Mouse (Mus musculus) ES-Bruce4 (cell line): ENCODE data around the gene Esyt1. TPM values are rescaled to one million over a fixed set of nuclear protein-coding genes. Genes with fewer than 3 reads are reported as not detected.
"Not testable (repeated sequence)": the region's sequence is repeated elsewhere in the genome, so short reads cannot be mapped to it uniquely, and the experiment has no call there.

Experiments used
- H3K27ac ChIP-seq: 2 replicates; pipeline ENCODE4 v1.5.1; 2012; ENCODE audit warnings: low read length, inconsistent platforms; ENCODE audit not compliant: insufficient read depth
- H3K27me3 ChIP-seq: 2 replicates; pipeline ENCODE4 v1.6.1; 2012; ENCODE audit warnings: mild to moderate bottlenecking, low read length, inconsistent platforms; ENCODE audit not compliant: control insufficient read depth, poor library complexity, insufficient read depth, severe bottlenecking
- H3K36me3 ChIP-seq: 2 replicates; pipeline ENCODE4 v1.6.1; 2012; ENCODE audit warnings: inconsistent platforms, mild to moderate bottlenecking, low read length, moderate library complexity; ENCODE audit not compliant: control insufficient read depth, poor library complexity, insufficient read depth, severe bottlenecking
- H3K4me1 ChIP-seq: one replicate; pipeline ENCODE4 v1.8.1; 2011; ENCODE audit warnings: low read length; ENCODE audit not compliant: control insufficient read depth, insufficient read depth
- H3K4me3 ChIP-seq: 2 replicates; pipeline ENCODE4 v1.5.1; 2011; ENCODE audit warnings: low read depth, mild to moderate bottlenecking, low read length
- H3K9ac ChIP-seq: 2 replicates; pipeline ENCODE4 v1.6.1; 2012; ENCODE audit warnings: low read depth, mild to moderate bottlenecking, inconsistent platforms; ENCODE audit not compliant: poor library complexity, severe bottlenecking
- H3K9me3 ChIP-seq: replicated peaks from 2 replicates; pipeline ENCODE4 v1.6.1; 2012; ENCODE audit warnings: mild to moderate bottlenecking, low read length, inconsistent platforms; ENCODE audit not compliant: control insufficient read depth, poor library complexity, insufficient read depth, severe bottlenecking
- CTCF ChIP-seq: IDR thresholded peaks from one replicate; pipeline ENCODE4 v1.8.1; 2011; ENCODE audit warnings: low read depth, low read length
- EP300 ChIP-seq: IDR thresholded peaks from 2 replicates; pipeline ENCODE4 v1.6.1; 2011; ENCODE audit warnings: low read depth, low read length; ENCODE audit not compliant: insufficient read depth
- POLR2A ChIP-seq: IDR thresholded peaks from one replicate; pipeline ENCODE4 v1.8.1; 2011; ENCODE audit warnings: low read length; ENCODE audit not compliant: insufficient read depth
- polyA plus RNA-seq: library from polyadenylated mRNA; stranded (reverse); fragments of >200 nt; gene quantifications from 2 replicates; pipeline ENCODE4 v1.2.4, GENCODE M21; 2011; ENCODE audit warnings: low read depth; ENCODE audit not compliant: missing spikeins, insufficient read depth, insufficient read length

Gene Esyt1
- polyA plus RNA-seq, 1 experiment: 20.1 TPM

DNA sequence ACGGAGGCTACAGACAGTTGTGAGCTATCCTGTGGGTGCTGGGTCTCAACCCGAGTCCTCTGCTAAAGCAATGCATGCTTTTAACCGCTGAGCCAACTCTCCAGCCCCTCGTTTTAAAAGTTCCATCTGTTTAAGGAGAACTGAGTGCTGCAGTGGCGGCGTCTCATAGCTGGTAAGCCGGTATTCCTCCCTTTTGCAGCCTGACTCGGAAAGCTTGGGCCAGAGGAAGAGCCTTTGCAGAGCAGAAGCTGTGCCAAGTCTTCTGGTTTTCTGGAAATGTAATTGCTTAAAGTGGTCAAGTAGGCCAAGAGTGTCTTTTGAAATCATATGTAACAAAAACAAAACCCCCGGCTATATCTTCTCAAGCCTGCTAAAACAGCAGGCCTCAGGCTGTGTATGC, 17.4 kb downstream of the Esyt1 start:
- Histone ChIP-seq H3K36me3 (peaks cover 6% of the 10 kb centered on the region), H3K9me3 (no peaks in the 10 kb centered on the region), H3K9ac (no peak overlapping the region), H3K4me1 (no peaks in the 10 kb centered on the region), H3K4me3 (no peak overlapping the region), H3K27ac (no peak overlapping the region), H3K27me3 (no peaks in the 10 kb centered on the region)
- TF ChIP-seq CTCF (no peak), POLR2A (no peak), EP300 (no peak)

GRCm38 (mm10) chr10:128505974-128506373, 19.7 kb downstream of the Esyt1 start:
- H3K9ac ChIP-seq: no peak overlapping the region

DNA sequence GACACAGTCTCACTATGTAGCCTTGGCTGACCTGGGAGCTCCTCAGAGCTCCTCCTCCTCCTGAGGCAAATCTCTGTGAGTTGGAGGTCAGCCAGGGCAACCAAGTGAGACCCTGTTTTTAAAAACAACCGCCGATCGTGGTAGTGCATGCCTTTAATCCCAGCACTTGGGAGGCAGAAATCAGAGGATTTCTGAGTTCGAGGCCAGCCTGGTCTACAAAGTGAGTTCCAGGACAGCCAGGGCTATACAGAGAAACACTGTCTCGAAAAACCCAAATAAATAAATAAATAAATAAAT, 20.4 kb downstream of the Esyt1 start:
- not testable (repeated sequence) for H3K4me3 ChIP-seq, H3K9ac ChIP-seq, H3K36me3 ChIP-seq, H3K4me1 ChIP-seq, H3K27me3 ChIP-seq, H3K9me3 ChIP-seq, H3K27ac ChIP-seq

More at GRCm38 (mm10) chr10:128505974-128506373, 19.7 kb downstream of the Esyt1 start:
- no peak overlapping the region for H3K27ac ChIP-seq
- H3K4me1 ChIP-seq: no peaks in the 10 kb centered on the region
- TF ChIP-seq EP300 (no peak), POLR2A (no peak), CTCF (peak; percentile 48)
- no peak overlapping the region for H3K4me3 ChIP-seq
- H3K36me3 ChIP-seq: peaks cover 3% of the 10 kb centered on the region; the same call in 1 of the 2 replicates
- H3K9me3 ChIP-seq: no peaks in the 10 kb centered on the region
- H3K27me3 ChIP-seq: no peaks in the 10 kb centered on the region

DNA sequence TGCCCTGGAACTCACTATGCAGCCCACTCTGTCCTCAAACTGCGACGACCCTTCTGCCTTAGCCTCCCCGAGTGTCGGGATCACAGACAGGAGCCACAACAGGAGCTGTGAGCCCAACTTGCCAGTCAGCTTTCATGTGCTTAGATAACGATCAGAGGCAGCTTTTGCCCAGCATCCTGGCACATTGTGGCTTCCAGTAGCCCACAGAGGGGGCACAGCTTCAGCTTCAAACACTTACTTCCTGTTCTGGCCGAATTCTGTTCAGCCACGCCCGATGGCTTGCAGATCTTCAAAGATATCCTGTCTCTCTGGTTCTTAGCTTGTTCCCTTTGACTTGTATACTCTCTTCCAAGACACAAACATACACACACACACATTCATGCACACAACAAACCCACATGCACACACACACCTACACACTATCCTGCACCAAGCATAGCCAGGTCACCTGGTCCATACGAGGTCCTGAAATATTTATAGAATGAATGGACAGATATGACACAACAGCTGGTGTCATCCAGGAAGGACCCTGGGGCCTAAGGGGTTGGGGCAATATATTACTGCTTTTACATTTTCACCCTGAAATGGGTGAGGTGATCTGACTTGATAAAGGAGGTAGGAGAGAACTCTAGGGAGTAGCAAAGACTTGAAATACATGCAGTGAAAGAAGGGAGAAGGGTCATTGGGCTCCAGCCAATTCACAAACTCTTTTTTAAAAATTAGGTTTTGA, 20.9 kb downstream of the Esyt1 start:
- H3K4me1 ChIP-seq: no peaks in the 10 kb centered on the region
- H3K27me3 ChIP-seq: no peaks in the 10 kb centered on the region
- TF ChIP-seq CTCF: no peak
- no peak for TF ChIP-seq POLR2A
- no peak for TF ChIP-seq EP300
- H3K36me3 ChIP-seq: no peaks in the 10 kb centered on the region
- H3K27ac ChIP-seq: no peak overlapping the region
- H3K9ac ChIP-seq: no peak overlapping the region
- no peak overlapping the region for H3K4me3 ChIP-seq
- no peaks in the 10 kb centered on the region for H3K9me3 ChIP-seq

DNA sequence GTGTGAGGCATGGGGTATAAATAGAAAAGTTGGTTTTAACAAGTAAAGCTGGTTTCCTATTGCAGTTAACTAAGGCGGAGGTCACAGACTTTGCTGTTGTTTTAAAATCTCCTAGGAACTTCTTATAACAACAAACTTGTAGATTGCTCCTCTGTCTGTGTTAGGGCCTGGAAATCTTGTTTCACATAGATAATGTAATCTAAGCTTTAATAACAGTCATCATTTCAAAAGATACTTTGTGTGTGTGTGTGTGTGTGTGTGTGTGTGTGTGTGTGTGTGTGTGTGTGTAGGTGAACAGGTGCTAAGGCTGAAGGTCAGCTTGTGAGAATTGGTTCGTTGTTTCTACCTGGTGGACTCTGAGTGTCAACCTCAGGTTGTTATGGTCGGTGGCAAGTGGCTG, 21.7 kb downstream of the Esyt1 start:
- Histone ChIP-seq H3K4me3 (no peak overlapping the region), H3K27ac (no peak overlapping the region), H3K4me1 (no peaks in the 10 kb centered on the region), H3K36me3 (no peaks in the 10 kb centered on the region), H3K27me3 (no peaks in the 10 kb centered on the region), H3K9me3 (no peaks in the 10 kb centered on the region), H3K9ac (no peak overlapping the region)
- no peak for TF ChIP-seq CTCF
- TF ChIP-seq EP300: no peak
- TF ChIP-seq POLR2A: no peak

DNA sequence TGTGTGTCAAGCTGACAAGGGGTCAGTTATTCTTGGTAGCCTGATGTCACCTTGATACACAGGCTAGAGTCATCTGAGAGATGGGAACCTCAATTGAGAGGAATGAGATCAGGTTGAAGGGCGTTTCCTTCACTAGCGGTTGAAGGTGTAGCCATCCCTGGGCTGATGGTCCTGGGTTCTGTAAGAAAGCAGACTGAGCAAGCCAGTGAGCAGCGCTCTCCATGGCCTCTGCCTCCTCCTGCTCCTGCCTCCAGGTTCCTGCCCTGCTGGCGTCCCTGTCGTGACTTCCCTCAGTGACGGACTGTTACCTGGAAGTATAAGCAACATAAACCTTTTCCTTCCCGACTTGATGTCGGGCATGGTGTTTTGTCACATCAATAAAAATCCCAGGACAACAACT, 22.1 kb downstream of the Esyt1 start:
- no peak overlapping the region for H3K4me3 ChIP-seq
- H3K36me3 ChIP-seq: no peaks in the 10 kb centered on the region
- H3K27me3 ChIP-seq: no peaks in the 10 kb centered on the region
- H3K9me3 ChIP-seq: no peaks in the 10 kb centered on the region
- H3K4me1 ChIP-seq: no peaks in the 10 kb centered on the region
- no peak for TF ChIP-seq CTCF
- TF ChIP-seq POLR2A: no peak
- TF ChIP-seq EP300: no peak
- H3K27ac ChIP-seq: no peak overlapping the region
- no peak overlapping the region for H3K9ac ChIP-seq
